Mouse (Mus musculus) heart, adult 2 months (tissue): ENCODE data around the gene Dbx1.

Experiments
- CTCF ChIP-seq: fragments of 200-600 bp; IDR thresholded peaks from 2 replicates; pipeline ENCODE4 v1.8.1; 2022; ENCODE audit warnings: antibody characterized with exemption, mild to moderate bottlenecking, moderate library complexity
- EP300 ChIP-seq: fragments of 200-500 bp; IDR thresholded peaks from 2 replicates; pipeline ENCODE4 v1.6.1; 2011; ENCODE audit warnings: low read depth, low read length, control low read depth; ENCODE audit not compliant: insufficient read depth
- POLR2A ChIP-seq: fragments of 200-500 bp; IDR thresholded peaks from 2 replicates; pipeline ENCODE4 v1.6.1; 2011; ENCODE audit warnings: mild to moderate bottlenecking, low read depth, low read length, control low read depth; ENCODE audit not compliant: insufficient read depth

- TF ChIP-seq CTCF (no peak), POLR2A (no peak), EP300 (no peak)
Measured at GRCm38 (mm10) chr7:49639864-49640708, 3.4 kb upstream of the Dbx1 start.
